Mouse (Mus musculus) limb, embryonic 15.5 days (tissue): Measurements from ENCODE around the gene Fry. TPM values are rescaled to one million over a fixed set of nuclear protein-coding genes. Genes with fewer than 3 reads are reported as not detected.

Experiments used
- ATAC-seq: fragments of 200-750 bp; cut with Nextera tagmentation; 2 replicates; pipeline ENCODE4 v1.8.0; 2017; ENCODE audit warnings: low read depth, moderate TSS enrichment; ENCODE audit not compliant: insufficient number of reproducible peaks, low FRiP score, low TSS enrichment
- H3K27ac ChIP-seq: fragments of 300-500 bp; sonication (generic); 2 replicates; pipeline ENCODE4 v1.5.1; 2015; ENCODE audit warnings: moderate library complexity, mild to moderate bottlenecking, inconsistent platforms
- H3K27me3 ChIP-seq: fragments of 300-500 bp; sonication (generic); 2 replicates; pipeline ENCODE4 v1.6.1; 2015; ENCODE audit warnings: inconsistent platforms
- H3K36me3 ChIP-seq: fragments of 300-500 bp; sonication (generic); 2 replicates; pipeline ENCODE4 v1.6.1; 2015; ENCODE audit warnings: inconsistent platforms
- H3K4me1 ChIP-seq: fragments of 300-500 bp; sonication (generic); 2 replicates; pipeline ENCODE4 v1.6.1; 2015; ENCODE audit warnings: inconsistent platforms
- H3K4me2 ChIP-seq: fragments of 300-500 bp; sonication (generic); 2 replicates; pipeline ENCODE4 v1.6.1; 2015; ENCODE audit warnings: mild to moderate bottlenecking, inconsistent platforms
- H3K4me3 ChIP-seq: fragments of 300-500 bp; sonication (generic); 2 replicates; pipeline ENCODE4 v1.5.1; 2015; ENCODE audit warnings: mild to moderate bottlenecking, inconsistent platforms
- H3K9ac ChIP-seq: fragments of 300-500 bp; sonication (generic); 2 replicates; pipeline ENCODE4 v1.6.1; 2015; ENCODE audit warnings: inconsistent platforms
- H3K9me3 ChIP-seq: fragments of 300-500 bp; sonication (generic); 2 replicates; pipeline ENCODE4 v1.6.1; 2016; ENCODE audit warnings: inconsistent platforms
- WGBS: fragments of 180-500 bp; shearing (Covaris S2); methylation state at CpG from one replicate; pipeline ENCODE4 v1.1.7; 2015; 5-methylcytosine and 5-hydroxymethylcytosine counted together
- polyA plus RNA-seq: library from polyadenylated mRNA; unstranded; fragments of >200 nt; fragmentation: Nextera tagmentation; extraction: Ambion mirVana; gene quantifications from 2 replicates; pipeline ENCODE4 v1.2.1, GENCODE M21; 2015

The Fry gene
- polyA plus RNA-seq, 1 experiment from 2014 or later: 9.5 TPM

- whole genome bisulfite sequencing: 87% methylated on average over 18 of the region's 18 CpGs
- Histone ChIP-seq H3K27me3 (no peaks in the 10 kb centered on the region), H3K9ac (no peak overlapping the region), H3K36me3 (0 out of 2 replicates have a peak, but pooled peaks cover 6% of the 10 kb centered on the region), H3K4me2 (no peak overlapping the region), H3K9me3 (no peaks in the 10 kb centered on the region), H3K4me1 (no peaks in the 10 kb centered on the region), H3K27ac (no peak overlapping the region), H3K4me3 (no peak overlapping the region)
- no peak for ATAC-seq
These were observed 260.1 kb downstream of the Fry start for GRCm38 (mm10) chr5:150378586-150378985.

- no peak overlapping the region for H3K4me3 ChIP-seq
- H3K9ac ChIP-seq: no peak overlapping the region
- H3K36me3 ChIP-seq: peaks cover 10% of the 10 kb centered on the region; the same call in 1 of the 2 replicates
- ATAC-seq: no peak
- no peaks in the 10 kb centered on the region for H3K9me3 ChIP-seq
- H3K27ac ChIP-seq: no peak overlapping the region
- H3K27me3 ChIP-seq: no peaks in the 10 kb centered on the region
- H3K4me2 ChIP-seq: no peak overlapping the region
- peaks cover 3% of the 10 kb centered on the region; the same call in 1 of the 2 replicates for H3K4me1 ChIP-seq
- 87% methylated on average over 10 of the region's 10 CpGs for WGBS
These were observed 262.3 kb downstream of the Fry start for GRCm38 (mm10) chr5:150380767-150381166.

GRCm38 (mm10) chr5:150382411-150382810 is 264.0 kb downstream of the Fry start:
- Histone ChIP-seq H3K4me2 (no peak overlapping the region), H3K27ac (no peak overlapping the region), H3K9me3 (no peaks in the 10 kb centered on the region), H3K9ac (no peak overlapping the region), H3K4me3 (no peak overlapping the region), H3K4me1 (peaks cover 3% of the 10 kb centered on the region; the same call in 1 of the 2 replicates), H3K27me3 (no peaks in the 10 kb centered on the region), H3K36me3 (peaks cover 10% of the 10 kb centered on the region; the same call in 1 of the 2 replicates)
- 58% methylated on average over 5 of the region's 5 CpGs for WGBS
- no peak for ATAC-seq

GRCm38 (mm10) chr5:150384272-150385215 is 266.1 kb downstream of the Fry start:
- no peak for ATAC-seq
- peaks cover 3% of the 10 kb centered on the region; the same call in 1 of the 2 replicates for H3K4me1 ChIP-seq
- no peak overlapping the region for H3K4me3 ChIP-seq
- no peak overlapping the region for H3K27ac ChIP-seq
- no peak overlapping the region for H3K9ac ChIP-seq
- no peaks in the 10 kb centered on the region for H3K27me3 ChIP-seq
- H3K36me3 ChIP-seq: peaks cover 10% of the 10 kb centered on the region; the same call in 1 of the 2 replicates
- H3K4me2 ChIP-seq: no peak overlapping the region
- 45% methylated on average over 17 of the region's 17 CpGs for WGBS
- no peaks in the 10 kb centered on the region for H3K9me3 ChIP-seq

GRCm38 (mm10) chr5:150385224-150385623 is 266.8 kb downstream of the Fry start:
- Histone ChIP-seq H3K9me3 (no peaks in the 10 kb centered on the region), H3K27me3 (no peaks in the 10 kb centered on the region), H3K27ac (no peak overlapping the region), H3K9ac (no peak overlapping the region), H3K4me1 (peaks cover 3% of the 10 kb centered on the region; the same call in 1 of the 2 replicates), H3K36me3 (peaks cover 7% of the 10 kb centered on the region; the same call in 1 of the 2 replicates), H3K4me3 (no peak overlapping the region), H3K4me2 (no peak overlapping the region)
- WGBS: 69% methylated on average over 7 of the region's 7 CpGs
- no peak for ATAC-seq

GRCm38 (mm10) chr5:150388623-150389022 is 270.2 kb downstream of the Fry start:
- 87% methylated on average over 12 of the region's 12 CpGs for WGBS

GRCm38 (mm10) chr5:150389589-150390377 is 271.3 kb downstream of the Fry start:
- 70% methylated on average over 10 of the region's 10 CpGs for WGBS

More at GRCm38 (mm10) chr5:150388623-150389022, 270.2 kb downstream of the Fry start:
- Histone ChIP-seq H3K36me3 (peaks cover 15% of the 10 kb centered on the region), H3K9ac (no peak overlapping the region), H3K4me3 (no peak overlapping the region), H3K27ac (no peak overlapping the region), H3K9me3 (no peaks in the 10 kb centered on the region), H3K4me2 (no peak overlapping the region), H3K27me3 (no peaks in the 10 kb centered on the region), H3K4me1 (peaks cover 3% of the 10 kb centered on the region; the same call in 1 of the 2 replicates)
- no peak for ATAC-seq

GRCm38 (mm10) chr5:150390422-150390821 is 272.0 kb downstream of the Fry start:
- H3K4me3 ChIP-seq: no peak overlapping the region
- H3K4me2 ChIP-seq: no peak overlapping the region
- no peak overlapping the region for H3K9ac ChIP-seq
- 59% methylated on average over 7 of the region's 7 CpGs for WGBS
- no peaks in the 10 kb centered on the region for H3K4me1 ChIP-seq
- no peaks in the 10 kb centered on the region for H3K27me3 ChIP-seq
- no peaks in the 10 kb centered on the region for H3K9me3 ChIP-seq
- ATAC-seq: no peak
- peaks cover 24% of the 10 kb centered on the region for H3K36me3 ChIP-seq
- no peak overlapping the region for H3K27ac ChIP-seq

More at GRCm38 (mm10) chr5:150389589-150390377, 271.3 kb downstream of the Fry start:
- Histone ChIP-seq H3K27ac (no peak overlapping the region), H3K36me3 (peaks cover 21% of the 10 kb centered on the region), H3K4me2 (no peak overlapping the region), H3K27me3 (no peaks in the 10 kb centered on the region), H3K9ac (no peak overlapping the region), H3K4me3 (no peak overlapping the region), H3K4me1 (peaks cover under 1% of the 10 kb centered on the region; the same call in 1 of the 2 replicates), H3K9me3 (no peaks in the 10 kb centered on the region)
- ATAC-seq: no peak

- H3K27me3 ChIP-seq: no peaks in the 10 kb centered on the region
- H3K9ac ChIP-seq: no peak overlapping the region
- no peaks in the 10 kb centered on the region for H3K9me3 ChIP-seq
- H3K4me1 ChIP-seq: no peaks in the 10 kb centered on the region
- no peak overlapping the region for H3K4me2 ChIP-seq
- no peak overlapping the region for H3K4me3 ChIP-seq
- H3K36me3 ChIP-seq: peaks cover 24% of the 10 kb centered on the region
- WGBS: 98% methylated on average over 6 of the region's 6 CpGs
- no peak overlapping the region for H3K27ac ChIP-seq
- no peak for ATAC-seq
These were observed 276.2 kb downstream of the Fry start for GRCm38 (mm10) chr5:150394645-150395044.

- Histone ChIP-seq H3K27ac (no peak overlapping the region), H3K9ac (no peak overlapping the region)
These were observed 284.5 kb downstream of the Fry start for GRCm38 (mm10) chr5:150402832-150403447.

GRCm38 (mm10) chr5:150404867-150405266 is 286.4 kb downstream of the Fry start:
- no peak overlapping the region for H3K4me2 ChIP-seq
- WGBS: 72% methylated on average over 8 of the region's 8 CpGs

More at GRCm38 (mm10) chr5:150402832-150403447, 284.5 kb downstream of the Fry start:
- H3K4me1 ChIP-seq: no peaks in the 10 kb centered on the region
- peaks cover 13% of the 10 kb centered on the region for H3K36me3 ChIP-seq
- H3K9me3 ChIP-seq: no peaks in the 10 kb centered on the region; the same call in 1 of the 2 replicates
- H3K27me3 ChIP-seq: no peaks in the 10 kb centered on the region
- 35% methylated on average over 13 of the region's 13 CpGs for WGBS
- H3K4me3 ChIP-seq: no peak overlapping the region
- H3K4me2 ChIP-seq: no peak overlapping the region
- peak; percentile 14; the same call in 1 of the 2 replicates for ATAC-seq

More at GRCm38 (mm10) chr5:150404867-150405266, 286.4 kb downstream of the Fry start:
- Histone ChIP-seq H3K27me3 (no peaks in the 10 kb centered on the region), H3K4me1 (peaks cover 10% of the 10 kb centered on the region), H3K36me3 (peaks cover 13% of the 10 kb centered on the region), H3K9me3 (no peaks in the 10 kb centered on the region; the same call in 1 of the 2 replicates), H3K27ac (no peak overlapping the region), H3K9ac (no peak overlapping the region), H3K4me3 (no peak overlapping the region)
- ATAC-seq: no peak
